Comparison of ENCODE assay signal across 8 mouse cellular contexts in genomic region chr7:121563526-121563925, GRCm38 (mm10).
A peak's percentile ranks its signal among the peaks of the same experiment; 100 is the strongest.
DNase-seq lines count a peak whose midpoint lies in the region; ATAC-seq and TF ChIP-seq lines count a peak whose summit lies in the region.

No protein-coding gene starts in this region.

- intact Hi-C loops in heart, adult 2 months (cut with DNase I) = loop anchor here (5.0 kb wide), 1 partner anchor 626 kb away; no protein-coding TSS in a partner anchor

- TF ChIP-seq POLR2A in heart, adult 2 months (IDR thresholded peaks at IDR 0.05; ENCODE audit: insufficient read depth, low read depth, low read length) = no peak

- no peak for TF ChIP-seq EP300 in heart, adult 2 months (IDR thresholded peaks at IDR 0.05; ENCODE audit: insufficient read depth, low read depth, low read length)

- no peak overlapping the region for H3K4me2 ChIP-seq in heart, embryonic 11.5 days

- no peak overlapping the region for H3K4me3 ChIP-seq in heart, adult 2 months
- H3K4me3 ChIP-seq in heart, embryonic 11.5 days (ENCODE audit: low read depth, low read length) = no peak overlapping the region

- no peaks in the 10 kb centered on the region for H3K9me3 ChIP-seq in heart, embryonic 11.5 days (replicated peaks; ENCODE audit: control insufficient read depth, low read length)

- peak; percentile 70 for TF ChIP-seq CTCF in heart, adult 2 months (IDR thresholded peaks at IDR 0.05)

- no peak overlapping the region for H3K27ac ChIP-seq in heart, adult 2 months
- H3K27ac ChIP-seq in heart, embryonic 11.5 days (ENCODE audit: low read depth, low read length) = no peak overlapping the region

- no peak for DNase-seq in heart, adult 2 months
- DNase-seq in thymus, postnatal 25 days = peak; percentile 1
- DNase-seq in thymus, postnatal 10 days (ENCODE audit: low spot score in 2 of 2) = no peak
- peak; percentile 27 to 50 for DNase-seq in cerebellum, postnatal 25 days
- DNase-seq in kidney, postnatal 36 days = peak; percentile 28 to 55
- peak; percentile 50 to 78 for DNase-seq in right cerebral cortex, adult 2 months (ENCODE audit: low spot score in 2 of 2)
- DNase-seq in ovary, postnatal 36 days (ENCODE audit: low spot score) = no peak

- no peaks in the 10 kb centered on the region for H3K4me1 ChIP-seq in heart, adult 2 months (ENCODE audit: control insufficient read depth, insufficient read depth, low read length)
- H3K4me1 ChIP-seq in heart, embryonic 11.5 days (ENCODE audit: control insufficient read depth, insufficient read depth, low read length) = no peaks in the 10 kb centered on the region

- H3K27me3 ChIP-seq in heart, adult 2 months (ENCODE audit: control insufficient read depth, insufficient read depth, low read length) = no peaks in the 10 kb centered on the region
- no peaks in the 10 kb centered on the region for H3K27me3 ChIP-seq in heart, embryonic 11.5 days (ENCODE audit: control insufficient read depth, insufficient read depth, low read length)

- 24% methylated on average over 5 of the region's 5 CpGs for WGBS in heart, adult 2 months
- 27% methylated on average over 5 of the region's 5 CpGs for WGBS in heart, embryonic 11.5 days (ENCODE audit: insufficient replicate concordance)

- no peak for ATAC-seq in heart, embryonic 11.5 days (replicated peaks; ENCODE audit: insufficient number of reproducible peaks, low FRiP score, low TSS enrichment)

- no peaks in the 10 kb centered on the region for H3K79me2 ChIP-seq in heart, adult 2 months (replicated peaks; ENCODE audit: control insufficient read depth, insufficient read depth, low read length)

- H3K36me3 ChIP-seq in heart, adult 2 months (ENCODE audit: control insufficient read depth, insufficient read depth, low read length) = no peaks in the 10 kb centered on the region
- no peaks in the 10 kb centered on the region for H3K36me3 ChIP-seq in heart, embryonic 11.5 days (ENCODE audit: control insufficient read depth, insufficient read depth, low read length)

- H3K9ac ChIP-seq in heart, adult 2 months (ENCODE audit: low read depth, low read length) = no peak overlapping the region
- no peak overlapping the region for H3K9ac ChIP-seq in heart, embryonic 11.5 days (ENCODE audit: low read depth, low read length)

Comparison
In these comparisons a context has a peak if more than half of its experiments do, and no peak if none do; other contexts are left out.
1. DNase-seq: peak in thymus, postnatal 25 days (single experiment), cerebellum, postnatal 25 days (2 of 2), kidney, postnatal 36 days (2 of 2) and right cerebral cortex, adult 2 months (2 of 2); none in heart, adult 2 months (0 of 2), thymus, postnatal 10 days (0 of 2) and ovary, postnatal 36 days (single experiment).